Mouse (Mus musculus): ENCODE measurements at regions not wholly inside any gene's neighbourhood (a gene's known extent, or its start where the extent isn't known, plus 50 kb on each side); places are given as distances from the start of the nearest gene placed in this dataset.

GRCm38 (mm10) chr10:67669066-67669465 is 120.3 kb upstream of the Ado start:
- CTCF ChIA-PET, result no interaction called here

- CTCF ChIA-PET, result no interaction called here
These were observed 114.3 kb upstream of the Ado start for GRCm38 (mm10) chr10:67663028-67663427.

DNA sequence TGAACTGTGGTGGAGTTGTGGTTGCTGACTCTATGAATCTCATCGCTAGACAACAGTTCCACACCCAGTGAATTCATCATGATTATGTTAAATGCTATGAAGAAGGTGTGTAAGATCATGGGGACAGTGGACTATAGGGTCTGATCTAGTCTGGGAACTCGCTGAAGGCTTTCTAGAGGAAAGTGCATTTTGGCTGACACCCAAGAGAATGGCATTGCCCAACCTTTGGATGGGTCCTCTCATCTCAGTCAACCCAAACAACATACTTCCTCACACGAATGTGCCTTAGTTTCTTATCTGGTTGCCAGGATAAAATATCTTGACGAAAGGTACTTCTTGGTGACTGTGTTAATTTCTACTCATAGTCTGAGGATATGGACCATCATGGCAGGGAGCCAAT is 112.9 kb upstream of the Ado start:
- CTCF ChIA-PET, result no interaction called here

GRCm38 (mm10) chr10:67658005-67658545 is 109.3 kb upstream of the Ado start:
- CTCF ChIA-PET, result no interaction called here

DNA sequence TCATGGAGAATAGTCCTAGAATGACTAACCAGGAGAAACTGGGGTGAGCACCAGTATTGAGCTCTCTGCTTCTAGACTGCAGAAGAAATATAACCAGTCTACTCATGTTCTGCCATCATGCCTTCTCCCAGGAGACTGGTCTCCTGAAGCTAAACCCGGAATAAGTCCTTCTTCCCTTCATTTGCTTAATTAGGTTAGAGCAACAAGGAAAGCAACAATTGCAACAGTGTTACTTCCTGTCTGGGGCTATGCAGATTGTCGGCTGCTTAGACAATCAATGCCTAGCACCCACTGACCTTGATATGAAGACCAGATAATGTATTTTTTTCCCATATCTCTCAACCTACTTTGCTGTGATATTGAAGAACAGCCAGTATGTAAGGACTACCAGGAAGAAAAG is 108.5 kb upstream of the Ado start:
- CTCF ChIA-PET, result no interaction called here

GRCm38 (mm10) chr10:67654518-67654917 is 105.8 kb upstream of the Ado start:
- CTCF ChIA-PET, result interaction anchor here (1.3 kb wide), 1 partner anchor 12 kb away, joined by 5 read pairs; no protein-coding TSS in a partner anchor

DNA sequence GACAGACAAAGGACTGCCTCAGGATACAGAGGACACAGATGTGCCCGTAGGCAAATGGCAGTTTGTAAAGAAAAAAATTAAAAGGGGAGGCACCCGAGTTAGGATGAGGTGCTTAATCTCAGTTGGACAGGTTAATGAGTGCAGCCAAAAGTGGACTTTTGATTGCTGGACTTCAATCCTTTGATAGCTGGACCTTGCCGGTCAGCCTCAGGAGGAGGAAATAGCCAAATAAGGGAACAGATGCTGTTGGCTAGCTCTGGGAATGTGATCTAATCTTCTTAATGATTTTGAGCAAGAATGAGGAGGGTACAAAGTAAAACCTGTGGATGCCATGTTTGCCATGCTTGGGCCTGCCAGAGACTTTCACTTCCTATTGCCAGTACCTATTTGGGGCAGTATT is 103.5 kb upstream of the Ado start:
- CTCF ChIA-PET, result interaction anchor here (1.4 kb wide), 1 partner anchor 20 kb away, joined by 3 read pairs; no protein-coding TSS in a partner anchor

- CTCF ChIA-PET, result no interaction called here
These were observed 102.6 kb upstream of the Ado start for GRCm38 (mm10) chr10:67651386-67651785.

DNA sequence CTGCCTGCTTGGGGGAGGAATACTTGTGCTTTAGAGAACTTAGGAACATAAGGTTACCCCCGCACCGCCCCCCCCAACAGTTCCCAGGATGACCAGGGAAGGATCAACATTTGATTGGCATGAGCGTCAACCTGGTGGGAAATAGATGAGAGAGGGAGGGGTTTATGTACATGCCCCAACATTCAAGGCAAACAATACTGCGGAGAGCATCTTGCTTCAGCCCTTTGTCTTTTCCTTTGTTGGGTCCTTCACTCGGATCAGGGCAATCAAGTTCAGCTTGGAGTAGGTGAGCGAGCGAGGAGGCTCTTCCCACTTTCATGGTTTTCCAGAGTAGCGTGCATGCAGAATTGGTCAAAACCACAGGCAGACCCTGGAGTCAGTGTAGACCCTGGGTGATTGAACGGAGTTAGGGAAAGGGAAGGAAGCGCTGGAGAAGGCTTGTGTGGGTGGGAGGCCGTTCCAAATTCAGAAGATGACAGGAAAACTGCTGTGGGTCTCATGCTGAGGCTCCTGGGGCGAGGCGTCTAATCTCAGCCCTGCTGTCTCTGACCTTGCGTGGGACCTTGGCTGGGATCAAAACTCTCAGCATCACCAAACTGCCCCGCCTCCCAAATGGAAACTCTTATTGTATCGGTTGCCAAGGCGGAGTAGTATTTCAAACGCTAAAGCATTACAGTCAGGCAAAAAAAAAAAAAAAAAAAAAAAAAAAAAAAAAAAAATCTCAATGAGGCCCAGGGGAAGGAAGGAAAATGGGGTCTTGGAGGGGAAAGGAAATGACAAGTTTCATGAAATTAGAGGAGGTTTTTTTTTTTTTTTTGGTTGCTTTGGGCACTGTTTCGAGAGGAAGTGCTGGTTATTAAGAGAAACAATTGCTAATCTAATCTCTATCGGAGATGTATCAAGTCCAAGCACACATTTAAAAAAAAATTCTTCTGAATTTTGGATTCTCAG is 99.3 kb upstream of the Ado start:
- CTCF ChIA-PET, result interaction anchor here (0.7 kb wide), 2 partner anchors 25 to 50 kb away, joined by 3 read pairs; no protein-coding TSS in a partner anchor

- CTCF ChIA-PET, result interaction anchor here (0.6 to 0.7 kb wide), 5 partner anchors 13 to 640 kb away, joined by 3 to 7 read pairs (median 4); no protein-coding TSS in a partner anchor
These were observed 98.2 kb upstream of the Ado start for GRCm38 (mm10) chr10:67646659-67647559.

GRCm38 (mm10) chr10:67645821-67646220 is 97.1 kb upstream of the Ado start:
- CTCF ChIA-PET, result interaction anchor here (0.6 kb wide), 1 partner anchor 13 kb away, joined by 3 read pairs; no protein-coding TSS in a partner anchor

GRCm38 (mm10) chr10:67644280-67644679 is 95.5 kb upstream of the Ado start:
- CTCF ChIA-PET, result interaction anchor here (0.5 kb wide), 1 partner anchor 18 kb away, joined by 3 read pairs; no protein-coding TSS in a partner anchor

- CTCF ChIA-PET, result no interaction called here
These were observed 94.9 kb upstream of the Ado start for GRCm38 (mm10) chr10:67643685-67644084.

- CTCF ChIA-PET, result no interaction called here
These were observed 88.6 kb upstream of the Ado start for GRCm38 (mm10) chr10:67637339-67637738.

- CTCF ChIA-PET, result no interaction called here
These were observed 87.8 kb upstream of the Ado start for GRCm38 (mm10) chr10:67636569-67636968.

DNA sequence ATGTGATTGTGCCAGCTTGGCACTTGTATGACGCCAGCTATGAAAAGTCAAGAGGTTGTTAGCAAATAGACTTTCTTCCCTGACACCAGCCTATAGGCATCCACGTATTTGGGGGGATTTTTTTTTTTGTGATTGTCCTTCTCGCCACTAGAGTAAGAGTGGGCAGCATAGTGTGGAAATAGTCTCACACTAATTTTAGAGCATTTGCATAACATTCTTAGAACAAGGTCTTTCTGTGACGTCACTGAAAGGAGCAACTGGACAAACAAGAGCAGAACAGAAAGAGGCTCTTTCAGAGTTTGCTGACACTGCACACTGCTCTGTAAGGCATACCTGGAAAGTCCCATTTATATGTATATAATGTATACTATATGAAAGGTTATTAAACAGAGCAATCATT is 86.0 kb upstream of the Ado start:
- CTCF ChIA-PET, result no interaction called here

DNA sequence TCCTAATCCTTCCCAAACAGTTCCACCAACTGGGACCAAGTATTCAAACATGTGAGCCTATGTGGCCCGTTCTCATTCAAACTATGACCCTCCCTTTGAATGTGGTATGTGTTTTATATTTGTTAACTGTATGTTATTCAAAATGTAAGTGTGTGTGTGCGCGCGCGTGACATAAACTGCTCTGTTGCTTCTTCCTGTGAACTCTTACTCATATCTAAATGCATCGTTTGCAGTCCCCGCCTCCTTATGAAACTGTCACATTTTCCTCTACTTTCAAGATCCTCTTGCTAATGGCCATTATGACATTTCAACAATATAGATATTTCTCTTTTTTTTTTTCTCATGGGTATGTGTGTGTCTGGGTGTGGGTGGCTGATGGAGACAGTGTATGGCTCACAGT is 84.3 kb upstream of the Ado start:
- CTCF ChIA-PET, result interaction anchor here (0.6 to 1.1 kb wide), 5 partner anchors 13 to 95 kb away, joined by 3 to 12 read pairs (median 3); no protein-coding TSS in a partner anchor

DNA sequence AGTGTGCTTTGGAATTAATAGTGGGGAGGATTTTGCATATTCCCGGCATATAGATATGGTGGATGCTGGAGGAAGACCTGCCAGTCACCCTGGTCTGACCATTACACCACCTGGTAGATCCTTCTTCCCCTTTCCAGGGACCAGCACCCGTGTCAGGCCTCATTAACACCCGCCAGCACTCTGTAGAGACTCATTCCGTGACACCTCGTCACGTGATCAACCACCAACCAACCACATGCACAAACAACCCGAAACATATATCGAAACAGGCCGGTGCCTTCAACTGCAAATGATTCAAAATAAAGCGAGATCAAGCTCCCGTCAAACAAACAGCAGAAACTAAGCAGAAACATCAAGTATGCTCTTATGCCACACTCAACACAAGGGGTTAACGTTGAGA is 74.6 kb upstream of the Ado start:
- CTCF ChIA-PET, result no interaction called here

DNA sequence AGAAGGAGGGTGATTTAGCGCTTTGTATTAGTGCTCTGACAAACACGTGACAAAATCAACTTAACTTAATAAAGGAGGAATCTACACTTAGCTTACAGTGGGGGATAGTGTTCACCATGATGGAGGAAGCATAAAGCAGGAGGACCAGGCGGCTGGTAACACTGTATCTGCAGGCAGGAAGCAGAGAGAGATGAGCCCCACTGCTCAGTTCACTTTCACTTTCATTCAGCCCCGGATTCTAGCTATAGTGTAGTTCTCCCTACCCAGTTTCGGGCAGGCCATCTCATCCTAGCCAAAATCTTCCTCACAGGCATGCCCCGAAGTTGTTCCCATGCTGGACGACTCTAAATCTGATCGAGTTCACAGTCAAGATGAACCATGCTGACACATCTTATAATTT is 71.3 kb upstream of the Ado start:
- CTCF ChIA-PET, result interaction anchor here (1.0 kb wide), 1 partner anchor 84 kb away, joined by 3 read pairs; no protein-coding TSS in a partner anchor

GRCm38 (mm10) chr10:67618112-67618511 is 69.4 kb upstream of the Ado start:
- CTCF ChIA-PET, result no interaction called here

- CTCF ChIA-PET, result no interaction called here
These were observed 66.3 kb upstream of the Ado start for GRCm38 (mm10) chr10:67615016-67615415.

DNA sequence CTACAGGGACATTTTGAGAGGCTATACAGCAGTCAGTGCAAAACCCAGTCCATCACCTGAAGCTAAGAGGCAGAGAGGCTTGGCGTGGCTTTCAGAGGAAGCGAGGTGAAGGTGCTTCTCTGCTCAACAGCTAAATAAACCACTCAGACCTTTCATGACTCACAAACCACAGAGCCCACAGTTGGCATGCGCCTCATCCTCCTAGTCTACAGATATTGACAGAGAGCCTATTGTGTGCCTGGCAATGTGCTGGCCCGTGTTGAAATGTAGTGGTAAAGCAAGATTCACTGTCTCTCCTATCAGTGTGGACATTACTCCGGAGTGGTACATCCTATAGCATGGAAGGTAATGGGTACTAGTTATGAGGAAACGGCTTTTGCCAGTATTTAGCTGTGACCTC is 61.9 kb upstream of the Ado start:
- CTCF ChIA-PET, result no interaction called here

Data from spleen, embryonic (tissue).